Mouse (Mus musculus) cerebellum, adult 11 months (tissue): ENCODE results near the gene Hmga1.

Experiments
- DNase-seq: peaks from one replicate; pipeline ENCODE4 v3.0.0; 2022

The Hmga1 gene

DNA sequence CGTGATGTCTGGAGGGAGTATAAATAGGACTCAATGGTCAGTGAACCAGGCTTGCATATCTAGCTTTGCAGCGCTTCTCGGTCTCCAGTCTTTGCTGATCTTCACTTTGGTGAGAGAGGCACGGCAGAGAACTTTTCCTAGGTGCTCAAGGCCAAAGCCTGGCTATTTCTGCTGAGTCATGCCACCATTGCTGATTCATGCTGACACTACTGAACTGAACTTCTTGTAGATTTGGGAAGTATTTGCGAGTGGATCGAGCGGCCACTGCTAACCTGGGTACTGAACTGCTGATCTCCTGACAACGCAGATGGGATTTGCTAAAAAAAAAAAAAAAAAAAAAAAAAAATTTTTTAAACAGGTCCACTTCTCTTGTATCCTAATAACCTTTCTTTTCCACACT is 24.2 kb upstream of the Hmga1 start:
- DNase-seq = no peak

DNA sequence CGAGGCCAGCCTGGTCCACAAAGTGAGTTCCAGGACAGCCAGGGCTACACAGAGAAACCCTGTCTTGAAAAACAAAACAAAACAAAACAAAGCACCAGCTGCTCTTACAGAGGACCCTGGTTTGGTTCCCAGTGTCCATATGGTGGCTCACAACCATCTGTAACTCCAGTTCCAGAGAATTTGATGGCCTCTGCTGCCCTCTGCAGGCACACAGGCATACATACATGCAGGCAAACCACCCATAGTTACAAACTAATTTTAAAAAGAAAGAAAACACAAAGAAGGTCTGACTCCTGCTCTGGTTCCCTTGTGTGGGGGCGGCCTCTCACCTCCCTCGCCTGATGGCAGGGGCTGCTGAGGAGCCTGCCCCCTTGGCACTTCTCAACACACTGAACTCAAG is 22.9 kb upstream of the Hmga1 start:
- DNase-seq = no peak

DNA sequence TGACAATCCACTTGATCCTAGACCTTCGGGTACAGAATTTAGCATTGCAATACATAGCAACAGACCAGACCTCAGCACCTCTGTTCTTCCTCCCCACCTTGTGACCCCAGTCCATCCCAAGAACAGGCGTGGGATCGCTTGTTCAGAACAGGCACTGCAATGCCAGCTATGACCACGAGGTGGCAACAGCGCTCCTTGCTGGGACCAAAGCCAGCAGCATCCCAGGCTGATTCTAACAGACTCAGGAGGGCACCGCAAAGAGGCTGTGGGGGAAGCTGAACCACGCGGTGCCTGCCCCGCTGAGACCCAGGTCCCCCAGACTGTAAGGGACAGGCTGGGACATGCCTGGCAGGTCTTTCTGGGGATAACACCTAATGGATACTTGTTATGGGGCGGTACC is 21.6 kb upstream of the Hmga1 start:
- DNase-seq = peak; percentile 90

DNA sequence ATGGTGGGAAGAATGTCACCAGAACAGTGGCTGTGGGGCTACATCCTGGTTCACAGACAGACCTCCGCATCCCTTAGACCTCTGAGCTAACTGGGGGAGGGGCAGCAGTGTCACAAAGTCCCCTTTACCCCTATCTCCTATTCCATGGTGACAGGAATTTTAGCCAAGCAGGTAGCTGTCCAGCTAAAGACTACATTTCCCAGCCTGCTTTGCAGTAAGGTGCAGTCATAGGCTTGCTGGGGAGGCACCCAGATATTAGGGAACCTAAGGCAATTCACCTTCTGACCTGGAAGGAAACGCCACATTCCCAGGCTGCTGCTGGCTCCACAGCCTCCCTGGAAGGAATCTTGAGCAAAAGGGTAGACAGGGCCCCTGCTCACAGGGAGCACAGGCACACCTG is 15.0 kb upstream of the Hmga1 start:
- DNase-seq = no peak

DNA sequence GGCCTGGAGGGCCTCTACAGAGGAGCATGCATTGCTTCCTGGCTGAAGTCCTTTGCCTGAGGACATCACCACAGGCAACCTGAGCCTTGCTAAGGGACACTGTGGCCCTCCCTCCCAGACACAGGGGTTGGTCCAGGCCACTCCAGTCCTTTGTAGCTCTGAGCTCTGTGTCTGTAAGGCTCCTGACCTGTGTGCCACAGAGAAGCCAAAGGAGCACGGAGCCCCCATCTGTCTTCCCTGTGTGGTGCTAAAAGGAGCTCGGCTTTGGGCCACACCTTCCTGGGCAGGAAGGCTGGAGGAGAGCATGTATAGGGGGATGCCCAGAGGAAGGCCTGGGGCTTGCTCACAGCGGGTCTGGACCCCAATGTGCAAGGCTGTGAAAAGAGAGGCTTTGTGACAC is 14.3 kb upstream of the Hmga1 start:
- no peak for DNase-seq

DNA sequence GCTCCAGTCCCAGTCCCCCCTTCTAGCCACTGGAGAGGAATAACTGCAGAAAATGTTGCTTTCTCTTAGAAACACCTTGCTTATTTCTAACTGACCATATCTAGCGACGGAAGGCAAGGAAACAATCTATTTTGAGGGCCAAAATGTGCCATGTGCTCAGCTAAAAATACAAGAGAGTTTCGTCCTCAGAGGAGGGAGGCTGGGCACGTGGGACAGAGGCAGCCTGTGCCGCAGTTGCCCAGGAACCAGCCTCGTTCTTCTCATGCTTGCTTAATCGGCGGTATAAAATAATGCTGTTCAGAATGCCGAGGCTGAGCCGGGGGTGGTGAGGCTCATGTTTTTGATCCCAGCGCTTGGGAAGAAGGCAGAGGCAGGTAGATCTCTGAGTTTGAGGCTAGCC is 11.7 kb upstream of the Hmga1 start:
- no peak for DNase-seq

DNA sequence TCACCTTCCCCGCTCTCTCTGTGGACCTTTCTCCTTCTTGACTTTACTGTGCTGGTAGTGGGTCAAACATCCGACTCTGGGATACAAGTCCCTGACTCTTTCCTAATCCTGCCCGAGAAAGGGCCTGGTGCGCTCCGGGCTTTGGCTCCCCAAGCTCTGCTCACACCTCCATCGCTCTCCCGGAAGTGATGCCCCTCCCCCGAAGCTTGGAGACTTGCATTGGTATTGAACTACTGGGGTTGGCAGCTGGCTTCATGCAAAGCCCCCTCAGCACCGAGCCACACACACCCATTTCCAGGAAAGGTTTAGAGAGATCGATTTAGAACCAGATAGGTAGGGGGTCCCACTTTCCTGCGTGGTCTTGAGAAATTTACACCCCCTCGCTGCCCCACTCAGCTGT is 10.3 kb upstream of the Hmga1 start:
- no peak for DNase-seq

DNA sequence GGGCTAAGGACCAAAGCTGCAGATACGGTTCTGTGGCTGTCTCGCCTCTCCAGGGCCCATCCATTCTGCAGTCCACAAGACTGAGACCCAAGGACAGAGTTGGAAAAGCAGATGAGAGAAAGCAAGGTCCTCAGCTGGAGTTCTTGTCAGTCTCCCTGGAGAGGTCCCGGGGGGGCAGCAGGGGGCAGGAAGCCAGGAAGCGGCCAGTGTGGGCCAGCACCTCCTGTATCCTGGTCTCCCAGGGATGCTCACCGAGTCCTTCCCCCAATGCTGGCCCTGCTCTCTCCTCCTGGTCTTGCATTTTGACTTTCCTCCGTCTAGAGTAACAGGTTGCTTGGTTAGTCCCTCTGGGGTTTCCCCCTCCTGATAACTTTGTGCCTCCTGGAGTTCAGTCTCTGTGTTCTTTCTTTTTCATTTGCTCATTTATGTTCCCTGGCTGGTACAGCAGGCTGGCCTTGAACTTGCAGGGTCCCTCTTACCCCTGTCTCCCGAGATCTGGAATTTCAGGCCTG is 9.7 kb upstream of the Hmga1 start:
- DNase-seq = no peak

DNA sequence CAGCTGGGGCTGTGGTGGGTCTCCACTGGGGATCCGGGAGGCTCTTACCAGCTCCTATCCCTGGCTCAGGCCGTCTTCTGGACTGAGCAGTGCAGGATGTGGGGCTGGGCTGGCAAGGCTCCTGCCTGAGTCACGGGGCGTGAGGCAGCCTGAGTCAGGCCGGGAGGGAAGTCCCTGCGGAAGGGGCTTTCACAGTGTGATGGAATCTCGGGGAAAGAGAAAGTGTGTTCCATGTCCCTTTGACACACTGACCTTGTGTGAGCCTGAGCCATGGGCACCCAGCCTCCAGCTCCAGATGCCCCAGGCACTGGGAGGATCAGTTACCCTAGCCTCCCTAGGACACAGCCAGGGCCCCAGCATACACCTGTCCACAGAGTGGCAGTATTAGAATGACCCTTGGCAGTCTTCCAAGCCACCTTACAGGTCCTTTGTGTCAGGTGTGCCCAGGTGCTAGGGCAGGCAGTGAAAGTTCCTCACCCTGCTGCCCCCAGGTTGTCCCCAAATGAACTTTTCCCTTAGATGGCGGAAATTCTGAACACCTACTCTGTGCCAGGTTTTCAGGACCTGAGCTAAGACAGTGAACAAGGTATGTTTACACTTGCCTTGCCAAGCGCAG is 8.9 kb upstream of the Hmga1 start:
- peak; percentile 22 for DNase-seq

DNA sequence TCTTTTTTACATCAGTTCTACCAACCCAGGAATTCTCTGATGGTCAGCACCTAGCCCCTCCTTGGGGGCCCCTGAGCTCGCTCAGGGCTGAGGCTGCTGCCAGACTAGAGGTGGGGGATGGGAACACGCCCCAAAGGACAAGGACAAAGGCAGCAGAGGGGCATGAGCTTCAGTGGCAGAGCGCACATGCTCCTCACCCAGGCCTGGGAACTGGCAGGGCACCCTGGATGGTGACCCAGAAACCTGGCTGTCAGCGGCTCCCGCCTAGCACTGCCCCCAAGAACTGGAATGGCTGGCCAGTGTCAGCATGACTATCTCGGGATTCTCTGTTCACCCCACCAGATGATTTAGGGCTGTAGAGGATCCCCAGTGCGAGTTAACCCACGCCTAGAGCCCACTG is 7.1 kb upstream of the Hmga1 start:
- no peak for DNase-seq

DNA sequence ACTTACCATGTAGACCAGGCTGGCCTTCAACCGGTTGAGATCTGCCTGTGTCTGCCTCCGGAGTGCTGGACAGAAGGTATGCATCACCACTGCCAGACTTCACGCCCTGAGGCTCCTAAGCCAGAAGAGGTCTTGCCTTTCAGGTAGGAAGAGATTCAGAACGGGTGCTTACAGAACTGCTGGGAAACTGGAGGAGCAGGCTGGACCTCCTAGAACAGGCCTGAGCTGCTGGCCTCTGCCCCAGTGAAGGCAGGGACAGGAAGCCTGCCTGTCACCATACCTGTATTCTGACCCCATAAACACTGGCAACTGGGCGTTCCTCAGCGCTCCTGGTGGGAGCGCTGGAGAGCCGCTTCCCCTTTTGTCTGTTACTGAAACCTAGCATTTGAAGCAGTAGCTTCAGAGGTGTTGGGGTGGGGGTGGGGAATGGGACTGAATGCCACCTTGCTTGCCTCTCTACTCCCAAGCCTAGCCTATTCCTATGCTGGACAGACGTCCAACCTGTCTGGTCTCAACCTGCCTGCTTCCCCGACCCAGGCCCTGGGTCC is 4.8 kb upstream of the Hmga1 start:
- no peak for DNase-seq

DNA sequence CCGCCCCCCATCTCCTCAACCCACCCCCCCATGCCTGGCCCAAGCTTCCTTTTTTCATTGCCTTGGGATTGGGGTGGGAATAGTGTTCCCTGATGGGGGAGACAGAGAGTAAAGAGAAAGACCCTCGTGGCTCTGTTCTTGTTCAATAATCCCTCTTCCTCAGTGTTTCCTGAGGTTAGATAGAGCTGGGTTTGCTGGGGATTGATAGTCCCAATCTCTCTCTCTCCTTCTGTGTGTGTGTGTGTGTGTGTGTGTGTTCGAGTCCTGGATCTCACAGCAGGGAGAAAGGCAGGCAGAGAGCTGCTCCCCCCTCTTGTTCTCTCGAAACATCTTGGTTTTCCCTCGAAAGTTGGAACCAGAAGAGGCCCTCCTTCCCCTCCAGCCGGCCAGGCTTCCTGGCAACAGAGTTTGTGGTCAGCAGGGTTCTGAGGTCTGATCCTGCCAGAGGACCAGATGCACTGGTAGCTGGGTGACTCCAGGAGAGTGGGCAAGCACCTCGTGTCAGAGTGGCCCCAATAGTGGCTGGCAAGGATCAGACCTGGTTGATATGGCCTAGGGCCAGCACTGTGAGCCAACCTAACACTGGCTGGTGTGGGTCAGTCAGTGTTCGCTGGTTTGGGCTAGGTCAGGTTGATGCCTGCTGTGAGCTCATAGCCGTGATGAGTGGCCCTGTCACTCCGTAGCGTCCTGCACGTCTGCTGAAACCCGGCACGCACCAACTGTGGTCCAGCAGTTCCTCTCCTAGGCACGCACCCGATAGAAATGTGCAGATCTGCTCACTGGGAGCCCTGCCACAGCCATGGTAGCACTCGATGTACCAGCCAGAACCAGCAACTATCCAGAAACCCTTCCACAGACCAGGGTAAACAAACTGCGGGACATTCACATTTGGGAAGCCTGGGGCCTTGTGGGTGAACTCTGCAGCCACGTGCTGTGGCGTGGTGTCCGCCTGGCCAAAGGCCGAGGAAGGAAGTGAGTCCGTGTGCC is 3.8 kb upstream of the Hmga1 start:
- no peak for DNase-seq

DNA sequence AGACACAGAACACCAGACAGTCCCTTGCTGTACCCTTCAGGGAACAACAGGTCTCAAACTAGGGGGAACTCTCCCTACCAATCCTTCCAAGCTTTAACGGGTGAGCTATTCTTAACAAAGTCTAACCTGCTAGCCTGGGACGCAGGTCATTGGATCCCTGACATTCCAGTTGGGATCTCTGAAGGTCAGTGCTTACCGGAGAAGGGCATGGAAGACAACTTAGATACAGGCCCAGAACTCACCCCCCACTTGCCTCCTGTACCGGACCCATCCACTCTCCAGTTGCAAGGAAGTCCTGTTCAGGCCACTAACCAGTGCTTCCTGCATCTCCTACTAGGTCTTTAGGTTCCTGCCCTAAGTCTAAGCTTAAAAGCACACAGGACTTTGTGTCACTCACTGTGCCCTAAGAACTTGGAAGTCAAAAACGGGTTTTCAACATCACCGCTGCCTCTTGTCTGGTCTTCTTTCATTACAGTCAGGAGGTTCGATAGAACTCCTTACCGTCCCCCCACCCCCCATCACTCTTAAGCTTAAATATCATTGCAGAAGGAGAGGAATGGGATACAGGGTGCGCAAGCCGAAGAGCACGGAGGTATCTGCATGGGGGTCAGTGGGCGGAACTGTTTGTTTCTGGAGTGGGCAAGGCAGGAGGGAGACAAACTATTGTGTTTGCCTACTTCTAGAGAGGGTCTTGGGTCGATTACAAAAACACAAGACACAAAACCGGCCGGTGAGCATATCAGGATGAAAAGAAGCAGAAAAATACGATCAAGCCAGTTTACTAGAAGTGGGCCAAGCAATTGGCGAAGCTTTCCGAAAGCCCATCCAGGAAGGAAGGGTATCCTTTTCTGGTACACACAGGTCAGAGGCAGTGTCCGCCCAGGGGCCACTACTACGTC is 2.0 kb upstream of the Hmga1 start:
- no peak for DNase-seq

DNA sequence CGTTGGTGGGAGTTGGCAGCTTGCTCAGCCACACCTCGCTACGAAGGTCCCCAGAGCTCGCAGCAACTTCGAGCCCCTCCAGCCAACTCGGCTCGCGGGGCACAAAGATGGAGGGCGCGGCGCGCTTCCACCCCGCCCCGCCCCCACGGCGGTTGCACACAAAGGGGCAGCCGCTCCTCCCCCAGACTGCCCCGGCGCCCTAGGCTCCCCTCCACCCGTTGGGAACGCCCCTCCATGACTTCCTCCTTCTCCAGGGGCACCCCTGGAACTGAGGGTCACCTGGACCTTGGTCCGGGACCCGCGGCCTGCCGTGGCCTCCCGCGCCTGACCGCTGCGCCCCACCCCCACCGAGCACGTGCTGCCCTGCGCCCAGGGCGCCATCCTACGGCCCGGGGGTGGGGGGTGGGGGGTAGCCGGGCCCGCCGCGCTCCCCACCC is 1.2 kb upstream of the Hmga1 start:
- DNase-seq = no peak

DNA sequence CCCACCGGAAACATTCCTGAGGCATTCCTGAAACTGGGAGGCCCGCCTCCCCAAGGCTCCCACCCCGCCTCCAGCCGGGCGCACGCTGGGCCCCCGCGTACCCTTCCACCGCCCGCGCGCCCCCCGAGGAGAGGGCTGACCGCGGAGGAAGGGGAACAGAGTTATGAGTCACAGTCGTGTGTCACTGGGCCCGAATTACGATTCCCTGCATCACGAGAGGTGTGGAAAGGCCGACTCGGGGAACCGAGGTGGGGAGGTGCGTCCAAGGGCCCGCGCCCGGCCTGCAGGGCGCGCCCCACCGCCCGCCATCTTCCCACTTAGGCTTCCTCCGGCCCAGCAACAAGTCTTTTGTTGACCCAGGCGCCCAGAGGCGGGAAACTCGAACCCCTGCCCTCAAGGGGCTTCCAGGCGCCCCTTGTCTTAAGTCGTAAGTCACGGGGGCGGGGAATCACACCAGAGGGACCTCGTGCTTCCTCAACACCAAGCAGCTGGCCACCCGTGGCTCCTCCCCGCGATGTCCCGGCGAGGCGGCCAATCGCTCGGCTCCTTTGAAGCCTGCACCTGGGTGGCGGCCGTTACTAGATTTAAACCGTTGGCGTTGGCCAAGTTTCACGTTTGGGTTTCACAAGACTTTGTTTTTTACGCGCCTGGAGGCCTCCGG is 655 bp upstream of the Hmga1 start:
- no peak for DNase-seq

DNA sequence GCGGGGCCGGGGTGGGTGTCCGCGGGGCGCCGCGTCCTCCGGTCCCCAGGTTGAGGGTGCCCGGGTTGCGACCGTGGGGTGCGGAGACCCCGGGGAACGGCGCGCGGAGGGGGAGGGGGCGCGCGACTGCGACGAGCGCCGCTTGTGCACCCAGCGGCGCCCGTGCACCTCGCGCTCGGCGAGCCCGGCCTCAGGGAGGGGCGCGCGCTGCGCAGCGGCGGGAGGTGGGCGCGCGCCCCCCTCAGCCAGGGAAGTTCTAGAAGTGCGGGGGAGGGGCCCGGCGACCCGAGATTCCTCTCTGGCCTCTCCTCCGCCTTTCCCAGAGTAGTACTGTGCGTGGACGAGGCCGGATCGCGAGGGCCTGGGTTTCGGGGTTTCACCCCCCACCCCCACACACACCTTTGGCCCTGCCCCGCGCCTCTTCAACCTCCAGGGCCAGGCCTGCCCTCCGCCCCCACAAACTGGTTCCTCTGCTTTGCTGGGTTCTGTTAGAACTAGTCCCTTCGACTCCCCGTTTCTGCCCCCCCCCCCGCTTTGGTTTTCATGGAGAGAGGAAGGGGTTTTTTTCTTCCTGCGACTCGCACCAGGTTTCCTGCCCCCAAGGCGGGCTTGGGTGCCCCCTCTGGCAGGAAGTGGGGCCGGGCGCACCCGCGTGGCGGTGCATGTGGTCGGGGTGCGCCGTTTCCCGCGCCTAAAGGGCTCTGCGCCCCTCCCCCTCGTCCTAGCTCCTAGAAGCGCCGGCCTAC is 1.1 kb downstream of the Hmga1 start:
- DNase-seq = no peak

DNA sequence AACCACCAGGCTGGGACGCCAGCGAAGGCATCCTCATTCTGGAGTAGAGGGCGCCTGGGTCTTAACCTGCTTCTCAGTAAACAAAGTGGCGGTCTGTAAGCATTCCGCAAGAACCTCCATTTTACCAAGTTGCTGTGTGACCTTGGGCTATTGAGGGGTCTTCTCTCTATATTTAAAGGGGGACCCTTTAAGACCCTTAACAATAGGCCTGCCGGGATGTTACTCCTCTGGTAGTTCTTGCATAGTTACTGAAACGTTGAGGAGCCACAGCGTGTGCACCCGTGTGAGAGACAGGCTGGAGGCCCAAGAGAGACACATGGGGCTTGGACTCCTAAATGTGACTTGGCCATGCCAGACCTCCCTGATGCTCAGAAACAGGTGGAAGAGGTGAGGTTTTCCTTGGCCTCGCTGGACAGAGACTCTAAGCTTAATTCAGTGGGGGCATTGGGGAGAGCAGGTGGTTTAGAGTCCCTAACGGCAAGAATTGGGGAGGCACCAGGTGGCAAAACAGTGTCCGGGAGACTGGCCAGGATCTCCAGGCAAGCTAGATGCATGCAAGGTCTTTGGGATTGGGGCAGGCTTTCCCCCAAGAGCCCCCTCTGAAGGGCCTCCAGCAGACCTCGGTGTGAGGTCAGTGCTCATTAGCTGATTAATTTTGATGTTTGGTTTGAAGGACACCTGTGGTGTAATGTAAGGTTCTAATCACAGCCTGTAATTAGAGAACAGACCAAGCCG is 1.8 kb downstream of the Hmga1 start:
- peak; percentile 68 for DNase-seq

DNA sequence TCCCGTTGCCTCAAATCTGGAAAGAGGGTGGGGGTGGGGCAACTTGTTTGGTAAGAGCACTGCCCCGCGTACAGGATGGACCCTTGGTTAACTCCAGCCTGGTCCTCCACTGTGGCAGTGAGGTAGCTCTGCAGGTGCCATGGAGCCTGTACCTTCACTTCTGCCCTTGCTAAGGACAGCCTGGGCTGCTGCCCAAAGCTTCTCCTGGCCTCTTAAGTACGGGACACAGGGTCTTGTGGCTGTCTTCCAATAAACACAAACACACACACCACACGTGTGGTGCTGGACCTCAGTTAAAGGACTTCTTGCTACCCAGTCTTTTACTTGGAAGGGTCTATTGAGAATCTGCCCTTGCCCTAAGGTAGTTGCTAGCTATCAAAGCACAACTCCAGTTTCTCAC is 2.5 kb downstream of the Hmga1 start:
- no peak for DNase-seq

DNA sequence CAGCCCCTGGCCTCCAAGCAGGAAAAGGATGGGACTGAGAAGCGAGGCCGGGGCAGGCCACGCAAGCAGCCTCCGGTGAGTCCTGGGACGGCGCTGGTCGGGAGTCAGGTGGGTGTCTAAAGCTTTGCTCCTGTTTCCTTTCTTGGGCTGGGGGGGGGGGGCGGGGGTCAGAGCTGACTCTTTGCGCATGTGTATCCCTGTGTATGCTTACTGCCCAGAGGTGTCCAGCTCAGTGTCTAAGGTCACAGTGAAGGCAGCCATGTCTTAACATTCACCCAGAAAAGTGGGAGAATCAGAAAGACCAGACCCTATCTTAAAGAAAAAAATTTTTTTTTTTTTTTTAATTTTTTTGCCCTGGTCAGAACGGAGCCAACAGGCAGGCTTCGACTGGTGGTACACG is 3.3 kb downstream of the Hmga1 start:
- no peak for DNase-seq

DNA sequence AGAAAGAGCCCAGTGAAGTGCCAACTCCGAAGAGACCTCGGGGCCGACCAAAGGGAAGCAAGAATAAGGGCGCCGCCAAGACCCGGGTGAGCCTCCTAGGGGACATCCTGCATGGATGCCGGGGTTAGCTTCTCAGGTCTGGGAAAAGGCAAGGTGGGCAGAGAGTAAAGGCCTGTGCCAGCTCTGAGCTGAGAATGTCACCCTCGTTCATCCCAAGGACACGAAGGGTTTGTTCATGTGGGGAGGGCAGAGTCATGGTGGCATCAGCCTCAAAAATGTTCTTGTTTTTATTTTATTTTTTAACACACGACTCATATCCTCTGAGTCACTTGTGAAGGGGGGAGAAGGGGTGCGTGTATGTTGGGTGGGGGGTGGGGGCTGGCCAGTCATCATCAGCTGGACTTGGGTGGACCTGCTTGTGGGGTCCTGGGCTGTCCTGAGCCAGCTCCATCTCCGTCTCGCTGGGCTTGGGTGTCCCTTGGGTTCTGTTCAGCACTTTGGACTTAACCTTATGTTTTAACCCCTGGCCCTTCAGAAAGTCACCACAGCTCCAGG is 4.7 kb downstream of the Hmga1 start:
- DNase-seq = no peak
